Mouse (Mus musculus): ENCODE data around the gene 9430097D07Rik. TPM values are rescaled to one million over a fixed set of nuclear protein-coding genes. Genes with fewer than 3 reads are reported as not detected.

Gene 9430097D07Rik
- polyA plus RNA-seq, 1 experiment from 2014 or later = not detected

- TF ChIP-seq CTCF (IDR thresholded peaks at IDR 0.05; ENCODE audit: low read depth) (no peak), EP300 (IDR thresholded peaks at IDR 0.05; ENCODE audit: low read depth) (no peak)
- peaks cover 3% of the 10 kb centered on the region for H3K9me3 ChIP-seq (ENCODE audit: low read length)
- H3K4me1 ChIP-seq (ENCODE audit: insufficient read depth) = peaks cover 12% of the 10 kb centered on the region
- 85% methylated on average over 1 of the region's 1 CpGs for WGBS (ENCODE audit: insufficient replicate concordance)
- no peak for ATAC-seq
- no peak for DNase-seq
- H3K4me2 ChIP-seq (ENCODE audit: low read depth, low read length) = no peak overlapping the region
- no peak overlapping the region for H3K4me3 ChIP-seq (ENCODE audit: low read depth, low read length)
- no peak overlapping the region for H3K9ac ChIP-seq (replicated peaks)
- peaks cover 29% of the 10 kb centered on the region for H3K36me3 ChIP-seq (replicated peaks; ENCODE audit: insufficient read depth, low read length)
- no peaks in the 10 kb centered on the region for H3K27me3 ChIP-seq (ENCODE audit: insufficient read depth, low read length)
- no peak overlapping the region for H3K27ac ChIP-seq (ENCODE audit: low read depth)
Measured at GRCm38 (mm10) chr2:32617109-32617508, 41.6 kb upstream of the 9430097D07Rik start.

DNA sequence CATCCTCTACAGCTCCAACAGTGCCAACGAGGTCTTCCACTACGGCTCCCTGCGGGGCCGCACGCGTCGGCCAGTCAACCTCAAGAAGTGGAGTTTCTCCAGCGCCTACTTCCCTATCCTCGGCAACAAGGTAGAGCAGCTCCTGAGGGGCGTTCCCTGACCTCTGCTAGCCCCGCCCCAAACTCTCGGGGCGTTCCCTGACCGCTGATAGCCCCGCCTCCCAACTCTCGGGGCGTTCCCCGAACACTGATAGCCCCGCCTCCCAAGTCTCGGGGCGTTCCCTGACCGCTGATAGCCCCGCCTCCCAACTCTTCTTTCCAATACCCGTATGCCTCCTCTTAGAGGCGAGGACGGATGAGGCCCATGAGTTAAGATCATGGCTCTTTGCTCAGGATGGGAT, 36.8 kb upstream of the 9430097D07Rik start:
- no peak for ATAC-seq

DNA sequence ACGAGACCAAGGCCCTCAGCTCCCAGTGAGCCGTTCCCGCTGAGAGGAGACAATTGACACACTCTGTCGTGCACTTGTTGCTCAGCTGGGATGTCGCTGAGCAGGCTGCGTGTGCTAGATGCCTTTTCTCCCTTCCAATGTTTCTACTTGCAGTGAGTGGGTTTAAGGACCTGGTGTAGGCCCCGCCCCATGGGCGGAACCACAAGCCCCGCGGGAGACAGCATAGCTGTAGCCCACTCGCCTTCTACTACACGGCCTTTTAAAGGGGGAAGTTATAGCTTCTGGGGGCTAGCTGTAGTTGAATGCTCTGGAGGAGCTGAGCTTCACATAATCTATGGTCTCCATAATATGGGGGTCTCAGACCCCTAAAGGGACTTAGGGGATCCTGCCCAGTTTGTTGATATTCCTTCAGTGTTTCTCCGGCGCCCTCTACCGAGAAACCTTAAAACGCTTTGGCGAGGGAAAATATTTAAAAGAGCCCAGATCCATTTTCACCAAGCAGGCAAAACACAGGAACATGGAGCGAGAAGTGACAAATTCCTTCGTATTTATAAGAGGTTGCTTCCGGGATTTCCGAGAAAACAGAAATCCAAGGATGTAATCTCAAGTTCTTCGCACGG, 35.2 kb upstream of the 9430097D07Rik start:
- Histone ChIP-seq H3K9ac (replicated peaks) (0 out of 2 replicates have a peak overlapping the region, but pooled peaks have one; percentile 39), H3K4me1 (ENCODE audit: insufficient read depth) (peaks cover 45% of the 10 kb centered on the region), H3K4me2 (ENCODE audit: low read depth, low read length) (peak overlapping the region; percentile 91), H3K9me3 (ENCODE audit: low read length) (no peaks in the 10 kb centered on the region), H3K4me3 (ENCODE audit: low read depth, low read length) (peak overlapping the region; percentile 32), H3K27me3 (ENCODE audit: insufficient read depth, low read length) (no peaks in the 10 kb centered on the region), H3K36me3 (replicated peaks; ENCODE audit: insufficient read depth, low read length) (peaks cover 9% of the 10 kb centered on the region), H3K27ac (ENCODE audit: low read depth) (0 out of 2 replicates have a peak overlapping the region, but pooled peaks have one; percentile 93)
- no peak for ATAC-seq
- WGBS (ENCODE audit: insufficient replicate concordance) = 18% methylated on average over 23 of the region's 23 CpGs
- TF ChIP-seq EP300 (IDR thresholded peaks at IDR 0.05; ENCODE audit: low read depth) (no peak), CTCF (IDR thresholded peaks at IDR 0.05; ENCODE audit: low read depth) (peak; percentile 56)
- DNase-seq = peak; percentile 65

More for the DNA sequence above, 36.8 kb upstream of the 9430097D07Rik start:
- Histone ChIP-seq H3K9me3 (ENCODE audit: low read length) (no peaks in the 10 kb centered on the region), H3K27me3 (ENCODE audit: insufficient read depth, low read length) (no peaks in the 10 kb centered on the region), H3K4me2 (ENCODE audit: low read depth, low read length) (no peak overlapping the region), H3K9ac (replicated peaks) (no peak overlapping the region), H3K4me1 (ENCODE audit: insufficient read depth) (peaks cover 38% of the 10 kb centered on the region), H3K36me3 (replicated peaks; ENCODE audit: insufficient read depth, low read length) (peaks cover 15% of the 10 kb centered on the region), H3K27ac (ENCODE audit: low read depth) (no peak overlapping the region), H3K4me3 (ENCODE audit: low read depth, low read length) (no peak overlapping the region)
- peak; percentile 56 for DNase-seq
- 80% methylated on average over 26 of the region's 26 CpGs for WGBS (ENCODE audit: insufficient replicate concordance)
- TF ChIP-seq CTCF (IDR thresholded peaks at IDR 0.05; ENCODE audit: low read depth) = no peak
- TF ChIP-seq EP300 (IDR thresholded peaks at IDR 0.05; ENCODE audit: low read depth) = no peak

- peaks cover 45% of the 10 kb centered on the region for H3K4me1 ChIP-seq (ENCODE audit: insufficient read depth)
Measured at GRCm38 (mm10) chr2:32608778-32609435, 33.4 kb upstream of the 9430097D07Rik start.

DNA sequence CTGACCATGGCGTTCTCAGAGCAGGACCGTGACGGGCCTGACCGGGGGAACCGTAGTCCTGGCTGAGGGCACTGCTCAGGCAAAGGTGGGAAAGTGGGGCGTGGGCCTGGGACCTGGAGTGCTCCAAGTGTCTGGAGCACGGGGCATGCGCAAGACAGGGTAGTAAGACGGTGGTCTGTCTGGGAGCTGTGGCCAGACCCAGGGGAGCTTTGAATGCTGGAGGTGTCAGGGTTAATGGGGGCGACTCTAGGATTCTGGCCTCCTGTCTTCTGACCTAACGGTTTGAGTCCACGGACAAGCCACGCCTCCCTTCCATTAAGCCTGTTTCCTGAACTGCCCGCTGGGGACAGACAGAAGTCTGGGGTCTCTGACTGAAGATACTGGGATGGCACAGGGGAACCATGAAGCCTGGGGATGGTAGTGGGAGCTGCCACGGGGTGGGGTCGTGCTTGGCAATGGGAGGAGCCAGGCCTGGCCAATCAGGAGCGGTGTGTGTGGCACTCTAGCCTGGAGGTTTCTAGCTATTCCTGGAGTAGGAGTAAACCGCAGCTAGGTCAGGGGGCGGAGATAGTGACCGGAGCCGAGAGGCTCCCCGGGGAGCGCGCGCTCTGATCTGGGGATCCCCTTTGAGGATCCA, 32.8 kb upstream of the 9430097D07Rik start:
- WGBS (ENCODE audit: insufficient replicate concordance) = 2% methylated on average over 25 of the region's 25 CpGs
- no peak; the same call in 1 of the 2 replicates for TF ChIP-seq EP300 (IDR thresholded peaks at IDR 0.05; ENCODE audit: low read depth)
- peak; percentile 19; the same call in 1 of the 2 replicates for TF ChIP-seq CTCF (IDR thresholded peaks at IDR 0.05; ENCODE audit: low read depth)
- Histone ChIP-seq H3K4me3 (ENCODE audit: low read depth, low read length) (peak overlapping the region; percentile 67), H3K4me2 (ENCODE audit: low read depth, low read length) (peak overlapping the region; percentile 91), H3K9me3 (ENCODE audit: low read length) (no peaks in the 10 kb centered on the region), H3K4me1 (ENCODE audit: insufficient read depth) (peaks cover 45% of the 10 kb centered on the region), H3K36me3 (replicated peaks; ENCODE audit: insufficient read depth, low read length) (no peaks in the 10 kb centered on the region; the same call in 1 of the 2 replicates), H3K9ac (replicated peaks) (peak overlapping the region; percentile 41), H3K27ac (ENCODE audit: low read depth) (peak overlapping the region; percentile 93), H3K27me3 (ENCODE audit: insufficient read depth, low read length) (no peaks in the 10 kb centered on the region)
- ATAC-seq (peak; percentile 81), DNase-seq (peak; percentile 83)

More at GRCm38 (mm10) chr2:32608778-32609435, 33.4 kb upstream of the 9430097D07Rik start:
- peak; percentile 75 for ATAC-seq
- TF ChIP-seq CTCF (IDR thresholded peaks at IDR 0.05; ENCODE audit: low read depth) = no peak
- WGBS (ENCODE audit: insufficient replicate concordance) = 44% methylated on average over 18 of the region's 18 CpGs
- H3K4me2 ChIP-seq (ENCODE audit: low read depth, low read length) = peak overlapping the region; percentile 91
- no peak for DNase-seq
- H3K9ac ChIP-seq (replicated peaks) = peak overlapping the region; percentile 41
- peak overlapping the region; percentile 93 for H3K27ac ChIP-seq (ENCODE audit: low read depth)
- no peaks in the 10 kb centered on the region for H3K9me3 ChIP-seq (ENCODE audit: low read length)
- no peaks in the 10 kb centered on the region for H3K27me3 ChIP-seq (ENCODE audit: insufficient read depth, low read length)
- H3K4me3 ChIP-seq (ENCODE audit: low read depth, low read length) = peak overlapping the region; percentile 67
- no peaks in the 10 kb centered on the region; the same call in 1 of the 2 replicates for H3K36me3 ChIP-seq (replicated peaks; ENCODE audit: insufficient read depth, low read length)

Measured in liver, postnatal 0 days (tissue).